Mouse (Mus musculus): ENCODE measurements around the gene Siglece.

DNA sequence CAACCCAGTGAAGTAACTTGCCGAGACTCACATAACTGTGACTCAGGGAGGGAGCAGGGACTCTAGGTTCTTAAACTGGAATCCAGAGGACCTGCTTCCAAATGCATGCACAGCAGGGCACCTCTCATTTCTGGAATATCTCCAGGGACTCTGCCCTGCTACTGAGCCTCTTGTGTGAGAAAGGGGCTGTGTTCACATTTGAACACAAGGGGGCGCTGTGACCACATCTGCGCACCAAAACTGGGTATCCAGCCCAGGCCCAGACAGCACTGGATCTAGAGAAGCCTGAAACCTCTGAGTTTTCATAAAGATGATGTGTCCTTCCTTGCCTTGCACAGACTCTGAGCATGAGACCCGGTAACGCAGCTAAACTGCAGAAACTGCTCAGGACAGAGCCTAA lies 21.0 kb upstream of the Siglece start:
- TF ChIP-seq CTCF (conservative IDR thresholded peaks at IDR 0.05; ENCODE audit: insufficient read depth, insufficient read length, low read depth, low read length) (peak; percentile 75), POLR2A (IDR thresholded peaks at IDR 0.05; ENCODE audit: low read depth, low read length) (no peak)

Measured in kidney, adult 2 months (tissue).